Mouse (Mus musculus) CD4-positive, CD25-positive, alpha-beta regulatory T cell (primary cell): ENCODE results near the gene Klhl3. TPM values are rescaled to one million over a fixed set of nuclear protein-coding genes. Genes with fewer than 3 reads are reported as not detected.

Experiments
- polyA plus RNA-seq: library from polyadenylated mRNA; unstranded; fragments of 100-300 nt; shearing (Covaris generic); gene quantifications from one replicate; pipeline ENCODE4 v1.2.1, GENCODE M21; 2017

Gene Klhl3
- 2.3 TPM for polyA plus RNA-seq

GRCm38 (mm10) chr13:58113061-58113900 is at the start of gene Klhl3:
Gene Klhl3 (minus strand): TSS chr13:58113592.

GRCm38 (mm10) chr13:58157447-58158098 is 44.2 kb upstream of the Klhl3 start, which contains the start of gene Idnk:
Gene Idnk (plus strand): TSS chr13:58157649.

GRCm38 (mm10) chr13:58128396-58128767 is 15.0 kb upstream of the Klhl3 start, which contains the start of gene Hnrnpa0:
Gene Hnrnpa0 (minus strand): TSS chr13:58128556.

Other genes with a start within 250 kb of the Klhl3 start
- gene Spock1, start 205.3 kb downstream of the Klhl3 start, polyA plus RNA-seq: not detected
- gene Hnrnpa0, start 15.0 kb upstream of the Klhl3 start, polyA plus RNA-seq: 76.4 TPM
- 159 TPM for gene Idnk, start 44.1 kb upstream of the Klhl3 start, polyA plus RNA-seq
- gene Ubqln1, start 102.1 kb upstream of the Klhl3 start, polyA plus RNA-seq: 141 TPM
- gene Gkap1, start 162.1 kb upstream of the Klhl3 start, polyA plus RNA-seq: 0.53 TPM
- not detected for gene Kif27, start 245.5 kb upstream of the Klhl3 start, polyA plus RNA-seq